Mouse (Mus musculus) left cerebral cortex, adult 11 months (tissue): ENCODE measurements around the gene Vamp2.

Experiments
- DNase-seq: peaks from one replicate; pipeline ENCODE4 v3.0.0; 2022; ENCODE audit warnings: low spot score

Gene Vamp2

GRCm38 (mm10) chr11:69064259-69065133 lies 23.8 kb upstream of the Vamp2 start:
- no peak for DNase-seq

- DNase-seq = no peak
Measured at GRCm38 (mm10) chr11:69065394-69065925, 22.8 kb upstream of the Vamp2 start.

DNA sequence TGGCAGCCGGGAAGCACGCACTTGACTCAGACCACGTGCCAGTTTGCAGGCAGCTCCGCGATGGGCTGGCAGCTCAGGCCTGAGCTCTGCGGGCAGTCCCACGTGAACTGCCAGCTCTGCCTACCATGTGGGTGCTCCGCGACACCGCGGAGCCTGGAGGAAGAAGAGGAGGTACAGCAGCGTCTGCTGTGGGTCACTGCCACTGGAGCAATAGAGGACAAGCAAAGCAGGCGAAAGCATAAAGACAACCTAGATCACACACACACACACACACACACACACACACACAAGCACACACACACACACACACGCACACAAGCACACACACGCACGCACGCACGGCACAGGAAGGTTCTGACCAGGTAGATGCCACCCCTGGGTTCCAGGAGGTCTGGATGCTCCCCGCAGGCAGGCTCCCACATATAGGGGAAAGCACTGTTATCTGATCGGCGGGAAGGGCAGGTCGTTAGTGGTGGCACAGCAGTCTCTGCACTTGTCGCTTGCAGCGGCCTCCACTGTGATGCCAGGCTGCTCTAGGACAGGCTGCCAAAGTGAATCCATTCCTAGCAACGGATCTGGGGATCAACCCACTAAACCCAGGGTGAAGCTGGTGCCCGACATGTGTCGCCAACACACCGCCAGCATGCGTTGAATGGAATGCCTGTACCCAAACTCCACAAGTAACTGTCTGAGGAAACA lies 22.0 kb upstream of the Vamp2 start:
- DNase-seq = no peak

DNA sequence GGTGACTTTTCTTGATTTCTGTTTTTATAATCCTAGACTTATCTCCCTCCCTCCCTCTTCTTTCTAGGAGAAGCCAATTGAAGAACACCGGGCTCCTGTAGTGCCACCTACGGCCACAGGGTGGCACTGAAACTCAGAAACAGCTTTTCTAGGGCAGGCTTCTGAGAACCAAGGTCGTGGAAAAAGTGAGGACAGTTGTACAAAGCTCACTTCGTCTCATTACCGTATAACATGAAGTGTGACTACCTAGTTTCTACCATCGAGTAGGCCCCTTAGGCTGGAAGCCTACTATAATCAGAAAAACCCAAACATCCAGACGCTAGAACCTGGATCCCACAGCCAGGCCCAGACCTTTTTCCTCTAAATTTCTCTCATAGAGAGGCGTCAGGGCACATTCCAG lies 21.3 kb upstream of the Vamp2 start:
- DNase-seq = no peak

- no peak for DNase-seq
Measured at GRCm38 (mm10) chr11:69067601-69068000, 20.7 kb upstream of the Vamp2 start.

DNA sequence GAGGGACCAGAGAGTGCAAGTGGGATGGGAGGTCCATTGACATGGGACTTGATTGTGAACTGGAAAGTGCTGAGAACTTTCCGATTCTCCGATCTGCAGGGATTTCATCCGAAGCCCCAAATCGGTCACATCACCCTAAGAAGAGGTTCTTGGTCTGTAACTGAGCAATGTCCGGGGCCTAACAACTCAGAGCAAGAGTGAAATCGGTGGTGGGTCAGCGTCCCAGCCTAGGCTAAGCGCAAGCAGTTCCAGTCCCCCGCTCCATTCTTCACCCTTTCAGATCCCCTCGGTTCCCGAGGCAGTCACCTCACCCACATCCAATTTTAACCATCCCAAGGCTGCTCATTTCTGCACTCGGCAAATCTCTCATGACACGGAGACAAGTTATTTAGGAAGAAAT lies 18.2 kb upstream of the Vamp2 start:
- no peak for DNase-seq

- DNase-seq = peak; percentile 93
Measured at GRCm38 (mm10) chr11:69070590-69071222, 17.6 kb upstream of the Vamp2 start, which contains the start of gene Tmem107. Tmem107 (plus strand) TSS chr11:69070806.

- no peak for DNase-seq
Measured at GRCm38 (mm10) chr11:69071262-69071661, 17.0 kb upstream of the Vamp2 start.

DNA sequence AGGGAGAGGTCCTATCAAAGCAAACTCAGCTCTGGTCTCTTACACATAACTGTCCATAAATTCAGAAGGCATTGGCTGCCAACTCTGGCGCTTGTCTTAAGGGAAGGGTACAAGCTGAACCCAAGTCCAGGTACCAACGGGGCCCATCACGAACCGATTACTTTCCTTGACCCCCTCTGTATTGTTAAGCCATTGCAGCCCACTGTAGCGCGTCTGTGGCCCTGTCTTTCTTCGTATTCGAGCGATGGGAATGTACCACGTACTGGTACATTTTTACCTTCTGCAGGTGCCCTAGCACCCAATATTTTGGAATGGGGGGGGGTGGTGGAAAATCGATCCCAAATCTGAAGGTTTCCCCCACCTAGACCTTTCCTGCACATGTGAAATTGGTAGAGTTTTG lies 16.1 kb upstream of the Vamp2 start:
- no peak for DNase-seq

DNA sequence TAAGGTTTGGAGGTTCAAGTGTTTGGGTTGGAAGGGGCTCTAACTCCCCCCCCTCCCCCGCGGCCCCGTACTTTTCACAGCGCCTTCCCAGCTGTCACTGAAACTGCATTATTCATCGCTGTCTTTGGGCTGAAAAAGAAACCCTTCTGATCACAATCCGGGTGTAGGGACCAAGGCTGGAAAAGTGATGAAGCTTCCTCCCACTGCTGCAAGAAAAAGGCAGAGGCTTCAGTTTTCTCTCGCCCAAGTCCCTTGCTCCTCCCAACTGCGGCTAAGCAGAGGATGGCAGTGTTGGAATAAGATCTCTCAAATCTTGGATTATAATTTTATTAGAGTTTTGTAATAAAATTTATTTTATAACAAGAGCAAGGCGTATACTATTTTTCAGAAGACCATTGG lies 15.6 kb upstream of the Vamp2 start:
- DNase-seq = no peak

GRCm38 (mm10) chr11:69073065-69073888 lies 15.0 kb upstream of the Vamp2 start:
- DNase-seq = peak; percentile 90

DNA sequence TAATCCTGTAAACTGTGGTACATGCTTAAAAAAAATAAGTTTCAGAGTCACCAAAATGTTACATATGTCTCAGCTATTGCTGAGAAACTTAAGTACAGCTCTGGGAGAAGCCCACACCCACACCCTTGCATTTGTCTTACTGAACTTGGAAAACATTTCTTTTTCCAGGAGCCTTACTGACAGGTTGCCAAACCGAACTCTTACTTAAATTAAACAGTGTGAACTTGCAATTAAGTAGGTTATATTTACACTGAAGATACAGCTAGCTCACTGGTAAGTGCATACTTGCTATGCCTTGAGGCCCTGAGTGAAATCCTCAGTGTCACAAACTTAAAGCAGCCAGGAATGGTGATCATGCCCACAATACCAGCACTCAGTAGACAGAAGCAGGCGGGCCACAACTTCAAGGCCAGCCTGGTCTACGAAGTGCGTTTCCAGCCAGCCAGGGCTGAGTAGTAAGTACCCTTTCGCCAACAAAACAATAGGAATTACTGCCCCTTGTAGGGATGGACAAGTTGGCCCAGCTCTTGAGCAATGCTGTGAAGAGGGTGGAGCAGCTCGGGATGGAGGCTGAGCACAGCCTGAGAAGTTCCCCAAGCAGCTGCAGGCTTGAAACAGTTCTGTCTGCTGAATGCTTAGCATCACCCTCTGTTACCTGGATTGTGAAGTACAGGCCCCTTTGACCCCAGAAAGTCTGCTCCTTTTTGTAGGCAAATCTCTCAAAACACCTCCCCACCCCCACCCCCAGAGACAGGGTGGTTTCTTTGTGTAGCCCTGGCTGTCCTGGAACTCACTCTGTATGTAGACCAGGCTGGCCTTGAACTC lies 14.1 kb upstream of the Vamp2 start:
- no peak for DNase-seq

DNA sequence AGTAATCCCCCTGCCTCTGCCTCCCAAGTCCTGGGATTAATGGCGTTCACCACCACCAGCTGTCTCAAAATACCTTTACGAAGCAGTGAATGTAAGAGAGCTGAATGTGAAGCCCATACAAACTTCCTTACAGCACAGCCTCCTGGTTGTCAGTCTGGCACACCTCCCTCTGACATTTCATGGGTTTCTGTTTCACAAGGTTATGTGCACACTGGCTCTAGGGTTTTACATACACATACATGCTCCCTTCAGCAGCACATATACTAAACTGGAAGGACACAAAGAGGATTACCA lies 13.6 kb upstream of the Vamp2 start:
- DNase-seq = no peak

DNA sequence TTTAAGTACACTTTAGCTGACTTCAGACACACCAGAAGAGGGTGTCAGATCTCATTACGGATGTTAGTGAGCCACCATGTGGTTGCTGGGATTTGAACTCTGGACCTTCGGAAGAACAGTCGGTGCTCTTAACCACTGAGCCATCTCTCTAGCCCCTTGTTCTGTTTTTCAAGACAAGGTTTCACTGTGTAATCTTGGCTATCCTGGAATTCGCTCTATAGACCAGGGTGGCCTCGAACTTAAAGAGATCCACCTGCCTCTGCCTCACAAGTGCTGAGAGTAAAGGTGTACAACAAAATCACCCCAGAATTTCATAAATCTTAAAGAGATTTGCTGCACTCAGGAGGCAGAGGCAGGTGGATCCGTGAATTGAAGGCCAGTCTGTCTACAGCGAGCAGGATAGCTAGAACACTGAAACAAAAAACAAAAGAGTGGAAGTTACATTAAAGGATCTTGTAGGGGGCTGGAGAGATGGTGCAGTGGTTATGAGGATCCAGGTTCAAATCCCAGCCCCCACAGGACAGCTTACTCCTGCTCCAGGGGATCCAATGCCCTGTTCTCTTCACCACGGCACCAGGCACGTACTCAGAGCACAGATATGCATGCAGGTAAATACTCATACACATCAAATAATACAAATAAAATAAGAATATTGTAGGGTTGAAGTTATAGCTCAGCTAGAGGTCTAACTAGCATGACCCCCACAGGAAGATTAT lies 12.4 kb upstream of the Vamp2 start:
- no peak for DNase-seq

DNA sequence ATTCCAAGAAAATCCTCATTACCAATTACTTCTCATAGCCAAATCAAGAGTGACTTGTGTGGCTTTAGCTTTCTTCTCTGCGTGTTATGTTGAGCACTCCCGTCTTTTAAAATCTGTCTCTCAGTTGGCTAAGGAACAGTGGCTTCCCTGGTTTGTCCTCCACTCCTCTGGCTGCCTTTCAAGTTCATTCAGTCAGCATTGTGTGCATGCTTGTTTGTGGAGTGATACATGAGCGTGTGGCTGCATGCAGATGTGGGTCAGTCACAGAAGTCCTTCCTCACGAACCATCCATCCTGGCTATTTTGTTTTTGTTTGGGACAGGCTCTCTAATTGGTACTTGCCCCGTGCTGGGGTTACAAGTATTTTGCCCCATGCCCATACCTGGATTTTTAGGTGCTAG lies 11.7 kb upstream of the Vamp2 start:
- DNase-seq = no peak

- no peak for DNase-seq
Measured at GRCm38 (mm10) chr11:69077316-69077715, 11.0 kb upstream of the Vamp2 start.

DNA sequence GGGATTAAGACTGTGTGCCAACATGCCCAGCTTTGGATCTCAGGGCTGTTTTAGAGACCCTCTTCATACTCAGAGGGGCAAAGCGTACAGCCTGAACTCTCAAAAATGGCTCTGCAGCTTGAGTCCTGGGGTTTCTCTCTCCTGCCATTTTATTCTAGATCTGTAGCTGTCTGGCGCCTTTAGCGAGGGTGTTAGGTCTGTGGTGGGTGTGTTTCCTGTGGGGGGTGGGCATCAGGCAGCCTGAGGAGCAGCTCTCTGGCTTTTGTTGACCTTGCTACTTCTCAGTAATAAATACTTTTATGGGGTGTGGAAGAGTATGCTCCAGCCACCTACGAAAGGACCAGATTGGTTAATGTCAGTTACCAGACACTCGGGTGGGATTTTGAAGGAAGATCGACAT lies 10.2 kb upstream of the Vamp2 start:
- DNase-seq = no peak

DNA sequence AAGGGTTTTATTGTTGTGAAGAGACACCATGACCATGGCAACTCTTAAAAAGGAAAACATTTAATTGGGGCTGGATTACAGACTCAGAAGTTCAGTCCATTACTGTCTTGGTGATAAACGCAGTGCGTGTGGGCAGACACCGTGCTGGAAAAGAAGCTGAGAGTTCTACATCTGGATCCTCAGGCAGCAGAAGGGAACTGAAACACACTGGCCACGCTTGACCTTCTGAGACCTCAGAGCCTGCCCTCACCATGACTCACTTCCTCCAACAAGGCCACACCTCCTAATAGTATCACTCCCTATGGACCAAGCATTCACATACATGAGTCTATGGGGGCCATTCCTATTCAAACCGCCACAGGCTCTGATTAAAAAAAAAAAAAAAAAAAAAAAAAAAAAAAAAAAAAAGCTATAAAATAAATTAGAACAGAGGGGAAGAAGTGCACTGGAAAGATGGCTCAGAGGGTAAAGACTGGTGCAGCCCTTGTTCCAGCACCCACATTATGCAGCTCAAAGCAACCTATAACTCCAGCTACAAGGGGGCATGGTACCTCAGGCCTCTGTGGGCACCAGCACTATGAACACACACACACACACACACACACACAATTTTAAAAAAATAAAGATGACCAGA lies 9.4 kb upstream of the Vamp2 start:
- DNase-seq = no peak

DNA sequence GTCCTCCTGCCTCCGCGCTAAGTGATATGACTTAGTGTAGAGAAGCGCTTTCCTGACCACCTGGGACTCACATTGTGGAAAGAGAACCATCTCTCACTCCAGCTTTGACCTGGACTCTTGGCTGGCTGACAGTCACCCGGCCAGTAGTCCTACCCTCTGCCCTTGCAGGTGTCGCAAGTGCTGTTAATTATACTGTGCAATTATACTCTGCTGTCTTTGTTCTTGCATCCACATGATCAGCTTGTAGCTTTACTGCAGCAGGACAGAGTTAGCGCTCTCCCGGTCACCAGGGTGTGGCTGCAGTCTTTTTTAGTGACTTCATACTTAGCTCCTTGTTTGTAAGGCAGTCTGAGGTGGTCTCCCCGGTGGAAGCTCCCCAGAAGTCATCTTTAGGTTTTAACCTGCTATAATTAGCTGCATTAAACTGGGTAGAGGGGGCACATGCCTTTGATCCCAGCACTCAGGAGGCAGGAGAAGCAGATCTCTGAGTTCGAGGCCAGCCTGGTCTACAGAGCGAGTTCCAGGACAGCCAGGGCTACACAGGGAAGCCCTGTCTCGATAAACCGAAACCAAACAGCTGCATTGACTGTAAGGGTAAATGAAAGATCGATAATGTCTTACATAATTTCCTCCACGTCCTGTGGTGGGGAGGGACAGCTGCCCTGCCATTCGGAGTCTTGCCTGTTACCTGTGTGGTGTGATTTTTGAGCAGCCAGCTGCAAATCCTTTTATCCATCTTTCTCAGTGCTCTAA lies 8.0 kb upstream of the Vamp2 start:
- no peak for DNase-seq
